8 mouse cellular contexts compared by ENCODE assay signal in the genomic region with DNA sequence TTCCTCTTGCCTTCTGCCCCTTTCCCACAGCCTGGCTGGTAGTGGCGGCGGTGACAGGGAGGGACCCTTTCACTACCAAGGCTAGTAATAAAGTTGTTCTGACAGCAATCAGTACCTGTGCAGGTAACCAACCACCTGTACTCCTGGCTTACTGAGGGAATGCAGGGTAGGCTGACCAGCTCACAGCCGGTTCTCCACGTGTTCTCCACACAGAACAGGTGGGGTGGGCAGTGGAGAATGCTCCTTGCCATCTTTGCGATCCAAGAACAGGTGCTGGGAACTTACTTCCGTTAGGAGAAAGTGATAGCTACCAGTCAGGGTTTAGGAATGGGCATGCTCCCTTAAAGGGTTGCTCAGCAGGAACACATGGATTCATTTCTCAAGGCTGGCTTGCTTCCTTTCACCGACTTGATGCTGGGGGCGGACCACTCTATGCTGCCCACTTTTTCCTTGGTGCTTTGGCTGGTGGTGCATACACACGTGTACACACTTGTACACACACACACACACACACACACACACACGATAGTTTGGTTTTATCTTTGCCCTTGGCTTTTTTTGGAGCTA. TPM values are rescaled to one million over a fixed set of nuclear protein-coding genes. Genes with fewer than 3 reads are reported as not detected.
A peak's percentile ranks its signal among the peaks of the same experiment; 100 is the strongest.
DNase-seq lines count a peak whose midpoint lies in the region; ATAC-seq and TF ChIP-seq lines count a peak whose summit lies in the region.

No protein-coding gene starts in this region.

- H3K9ac ChIP-seq in heart, embryonic 12.5 days: peak overlapping the region; percentile 74
- H3K9ac ChIP-seq in forebrain, embryonic 13.5 days: peak overlapping the region; percentile 80
- peak overlapping the region; percentile 81 for H3K9ac ChIP-seq in limb, embryonic 13.5 days

- no peaks in the 10 kb centered on the region for H3K36me3 ChIP-seq in heart, embryonic 12.5 days
- H3K36me3 ChIP-seq in forebrain, embryonic 13.5 days (ENCODE audit: poor library complexity, severe bottlenecking): no peaks in the 10 kb centered on the region
- H3K36me3 ChIP-seq in limb, embryonic 13.5 days: no peaks in the 10 kb centered on the region

- peak overlapping the region; percentile 96 for H3K4me2 ChIP-seq in heart, embryonic 12.5 days
- peak overlapping the region; percentile 90 for H3K4me2 ChIP-seq in forebrain, embryonic 13.5 days
- H3K4me2 ChIP-seq in limb, embryonic 13.5 days (replicated peaks): peak overlapping the region; percentile 91

- DNase-seq in heart, adult 9 months (ENCODE audit: low spot score in 2 of 2): no peak
- DNase-seq in adrenal gland, postnatal 4 days (ENCODE audit: low spot score in 2 of 2): no peak
- DNase-seq in spleen, adult 12 weeks (ENCODE audit: low spot score): no peak

- no peak for ATAC-seq in heart, embryonic 12.5 days (ENCODE audit: insufficient number of reproducible peaks, low FRiP score)
- peak; percentile 16 for ATAC-seq in CD4-positive, CD25-positive, alpha-beta regulatory T cell, adult 4 months
- peak; percentile 19 for ATAC-seq in forebrain, embryonic 13.5 days
- peak; percentile 37 for ATAC-seq in limb, embryonic 13.5 days (ENCODE audit: low FRiP score, low read depth)

- peak overlapping the region; percentile 72 for H3K4me3 ChIP-seq in heart, embryonic 12.5 days
- H3K4me3 ChIP-seq in forebrain, embryonic 13.5 days: peak overlapping the region; percentile 70
- peak overlapping the region; percentile 73 for H3K4me3 ChIP-seq in limb, embryonic 13.5 days
- peak overlapping the region; percentile 61 for H3K4me3 ChIP-seq in olfactory bulb, adult 2 months (ENCODE audit: insufficient read depth, low read depth, low read length)

- 11% methylated on average over 10 of the region's 10 CpGs for WGBS in heart, embryonic 12.5 days
- WGBS in forebrain, embryonic 13.5 days: 7% methylated on average over 10 of the region's 10 CpGs
- WGBS in limb, embryonic 13.5 days: 8% methylated on average over 10 of the region's 10 CpGs
- WGBS in olfactory bulb, adult 2 months: 3% methylated on average over 10 of the region's 10 CpGs

- no peak for TF ChIP-seq POLR2A in olfactory bulb, adult 2 months (IDR thresholded peaks at IDR 0.05; ENCODE audit: insufficient read depth, low read depth, low read length)

- H3K4me1 ChIP-seq in heart, embryonic 12.5 days (replicated peaks): peaks cover 6% of the 10 kb centered on the region
- peaks cover 13% of the 10 kb centered on the region for H3K4me1 ChIP-seq in forebrain, embryonic 13.5 days
- H3K4me1 ChIP-seq in limb, embryonic 13.5 days: peaks cover 18% of the 10 kb centered on the region
- H3K4me1 ChIP-seq in olfactory bulb, adult 2 months (ENCODE audit: control insufficient read depth, insufficient read depth, low read length): peaks cover 4% of the 10 kb centered on the region; the same call in 1 of the 2 replicates

- no peaks in the 10 kb centered on the region for H3K9me3 ChIP-seq in heart, embryonic 12.5 days (replicated peaks)
- no peaks in the 10 kb centered on the region for H3K9me3 ChIP-seq in forebrain, embryonic 13.5 days (replicated peaks)
- H3K9me3 ChIP-seq in limb, embryonic 13.5 days: no peaks in the 10 kb centered on the region

- H3K27ac ChIP-seq in heart, embryonic 12.5 days (ENCODE audit: poor library complexity, severe bottlenecking): no peak overlapping the region
- H3K27ac ChIP-seq in forebrain, embryonic 13.5 days: peak overlapping the region; percentile 78
- H3K27ac ChIP-seq in limb, embryonic 13.5 days: no peak overlapping the region
- H3K27ac ChIP-seq in olfactory bulb, adult 2 months (ENCODE audit: insufficient read depth, low read depth, low read length): peak overlapping the region; percentile 61

- TF ChIP-seq CTCF in olfactory bulb, adult 2 months (IDR thresholded peaks at IDR 0.05; ENCODE audit: insufficient read depth, low read depth, low read length): no peak

- H3K27me3 ChIP-seq in heart, embryonic 12.5 days (replicated peaks): peaks cover 5% of the 10 kb centered on the region; the same call in 1 of the 2 replicates
- 0 out of 2 replicates have a peak, but pooled peaks cover 7% of the 10 kb centered on the region for H3K27me3 ChIP-seq in forebrain, embryonic 13.5 days
- H3K27me3 ChIP-seq in limb, embryonic 13.5 days: peaks cover 29% of the 10 kb centered on the region

RNA-seq across cellular contexts. Expression of a gene that starts 0.9 kb away (rescaled TPM):
- polyA plus RNA-seq in heart, embryonic 12.5 days (2016; fragmentation: Nextera tagmentation; extraction: Ambion mirVana): 2.2 and 2.9 TPM in 2 replicates
- polyA plus RNA-seq in CD4-positive, CD25-positive, alpha-beta regulatory T cell, adult 4 months (2017; shearing (Covaris generic)): 1 to 10 TPM in 1 of 2 experiments, under 1 TPM in 1; 0.90 to 1.1 TPM
- 1.5 and 1.6 TPM in 2 replicates for polyA plus RNA-seq in forebrain, embryonic 13.5 days (2015; fragmentation: Nextera tagmentation; extraction: Ambion mirVana)
- 2.6 and 2.8 TPM in 2 replicates for polyA plus RNA-seq in limb, embryonic 13.5 days (2015; fragmentation: Nextera tagmentation; extraction: Ambion mirVana)
- not detected in 2 replicates for polyA plus RNA-seq in olfactory bulb, adult 2 months (2012; ENCODE audit: insufficient read depth, insufficient read length, low replicate concordance, missing spikeins)
- 10 to 100 TPM; 14.4 to 18.3 TPM for total RNA-seq in adrenal gland, postnatal 4 days (2021)

Comparison
In these comparisons a context has a peak if more than half of its experiments do, and no peak if none do; other contexts are left out.
1. H3K27ac ChIP-seq: peak in forebrain, embryonic 13.5 days (single experiment) and olfactory bulb, adult 2 months (single experiment); none in heart, embryonic 12.5 days (single experiment) and limb, embryonic 13.5 days (single experiment).
2. Peak in every context shown above with its lines, with median percentiles within 50 percentile points of each other: H3K4me2 ChIP-seq, H3K4me3 ChIP-seq and H3K9ac ChIP-seq.